Mouse (Mus musculus) B cell, adult (primary cell): ENCODE measurements around the gene Efcab9. TPM values are rescaled to one million over a fixed set of nuclear protein-coding genes. Genes with fewer than 3 reads are reported as not detected.

Experiments used
- total RNA-seq: library from RNA; stranded (reverse); gene quantifications from 4 replicates; pipeline ENCODE4 v1.2.4, GENCODE M21; 2023; ENCODE audit not compliant: inconsistent age

Gene Efcab9
- total RNA-seq, result 3.2 to 4.2 TPM (median 3.9 TPM) in 3 of 4 replicates, not detected in the other

DNA sequence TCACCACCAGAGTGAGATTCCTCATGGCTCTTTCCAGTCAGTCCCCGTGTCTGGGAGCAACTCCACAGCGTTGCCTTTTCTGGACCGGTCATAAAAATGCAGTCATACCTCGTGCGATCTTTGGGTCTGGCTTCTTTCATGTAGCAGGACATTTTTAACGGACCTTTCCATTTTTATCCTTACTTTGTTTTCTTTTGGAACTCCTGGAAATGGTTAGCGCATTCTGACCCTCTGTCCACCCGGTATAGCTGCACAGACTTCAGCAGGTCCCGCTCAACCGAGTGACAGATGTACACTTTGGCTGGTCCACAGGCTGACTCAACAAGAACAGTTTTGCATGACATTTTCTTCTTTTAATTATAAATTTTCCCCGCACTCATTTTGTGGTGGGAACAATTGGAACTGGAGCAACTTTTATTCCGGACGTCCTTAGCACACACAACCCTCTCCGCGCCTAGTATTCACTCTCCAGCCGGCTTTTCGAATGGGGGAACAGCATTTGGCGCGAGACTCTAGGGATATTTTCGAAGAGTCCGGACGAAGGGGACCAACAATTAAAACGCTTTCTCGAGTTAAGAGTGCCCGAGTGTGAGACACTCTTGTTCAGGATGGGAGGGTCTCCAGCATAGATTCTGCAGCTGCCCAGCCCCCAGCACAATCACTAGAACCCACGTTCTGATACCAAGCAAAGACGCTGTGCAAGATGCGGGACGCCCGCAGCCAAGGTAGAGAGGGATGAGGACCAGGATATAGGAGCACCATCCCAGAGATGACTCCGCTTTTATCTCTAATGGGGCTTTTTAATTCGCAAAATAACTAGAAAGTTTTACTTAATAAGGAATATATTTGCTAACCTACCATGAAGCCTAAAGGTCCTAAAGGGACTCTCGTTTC lies at the start of gene Efcab9:
Gene Efcab9 (minus strand): TSS at position 211 of the 894 bp plus-strand sequence.

GRCm38 (mm10) chr11:32532765-32533481 lies 1.0 kb upstream of the Efcab9 start, which contains the start of gene Stk10:
TSS of gene Stk10 (plus strand) at chr11:32533305.

Other genes with a start within 250 kb of the Efcab9 start
- 12.5 to 42.5 TPM (median 25.1 TPM) in 4 replicates for gene Hba-a1, start 248.6 kb downstream of the Efcab9 start, total RNA-seq
- not detected in 4 replicates for gene Hbq1b, start 245.1 kb downstream of the Efcab9 start, total RNA-seq
- 5.9 to 19.6 TPM (median 13.7 TPM) in 4 replicates for gene Hba-a2, start 235.6 kb downstream of the Efcab9 start, total RNA-seq
- not detected in 4 replicates for gene Hbq1a, start 232.0 kb downstream of the Efcab9 start, total RNA-seq
- 0.10 to 0.12 TPM in 2 of 4 replicates, not detected in the others for gene Sh3pxd2b, start 184.3 kb downstream of the Efcab9 start, total RNA-seq
- 3.3 to 6.3 TPM (median 5.3 TPM) in 4 replicates for gene Ubtd2, start 76.7 kb downstream of the Efcab9 start, total RNA-seq
- gene Stk10, start 1.2 kb upstream of the Efcab9 start, total RNA-seq, result 231 to 239 TPM (median 236 TPM) in 4 replicates
- 50.0 to 65.8 TPM (median 58.2 TPM) in 4 replicates for gene Fbxw11, start 110.6 kb upstream of the Efcab9 start, total RNA-seq